Mouse (Mus musculus) C2C12 (cell line): ENCODE results near the gene Crybb2. TPM values are rescaled to one million over a fixed set of nuclear protein-coding genes. Genes with fewer than 3 reads are reported as not detected.

Experiments
- H3K27me3 ChIP-seq: one replicate; pipeline ENCODE4 v1.6.1; 2011; ENCODE audit not compliant: control insufficient read depth, insufficient read depth, insufficient read length
- H3K36me3 ChIP-seq: one replicate; pipeline ENCODE4 v1.6.1; 2011; ENCODE audit not compliant: control insufficient read depth, insufficient read depth
- H3K4me3 ChIP-seq: one replicate; pipeline ENCODE4 v1.5.1; 2011; ENCODE audit warnings: mild to moderate bottlenecking, control low read depth; ENCODE audit not compliant: poor library complexity, insufficient read depth, severe bottlenecking
- H3K79me2 ChIP-seq: one replicate; pipeline ENCODE4 v1.6.1; 2011; ENCODE audit not compliant: control insufficient read depth, insufficient read depth
- H3K79me3 ChIP-seq: one replicate; pipeline ENCODE4 v1.6.1; 2011; ENCODE audit warnings: low read depth, control low read depth
- H3ac ChIP-seq: one replicate; pipeline ENCODE3; 2011; ENCODE audit warnings: low read depth; ENCODE audit not compliant: control insufficient read depth, insufficient read length
- CEBPB ChIP-seq: IDR thresholded peaks from one replicate; pipeline ENCODE4 v1.6.1; 2011; ENCODE audit warnings: low read depth, mild to moderate bottlenecking, control low read depth, moderate library complexity
- CTCF ChIP-seq: IDR thresholded peaks from one replicate; pipeline ENCODE4 v1.5.1; 2011; ENCODE audit not compliant: control insufficient read depth, insufficient read depth, insufficient read length
- FOSL1 ChIP-seq: IDR thresholded peaks from one replicate; pipeline ENCODE4 v1.8.0; 2011; ENCODE audit warnings: mild to moderate bottlenecking, low read length; ENCODE audit not compliant: poor library complexity, insufficient read depth, severe bottlenecking
- MAX ChIP-seq: IDR thresholded peaks from one replicate; pipeline ENCODE4 v1.6.1; 2011; ENCODE audit warnings: mild to moderate bottlenecking, control low read depth
- MYOD1 ChIP-seq: IDR thresholded peaks from one replicate; pipeline ENCODE4 v1.6.1; 2011; ENCODE audit warnings: low read depth; ENCODE audit not compliant: control insufficient read depth, insufficient read length
- MYOG ChIP-seq: IDR thresholded peaks from one replicate; pipeline ENCODE4 v1.6.1; 2011; ENCODE audit not compliant: control insufficient read depth, insufficient read length; ENCODE audit errors: extremely low read depth
- USF1 ChIP-seq: IDR thresholded peaks from one replicate; pipeline ENCODE4 v1.6.1; 2011; ENCODE audit warnings: low read depth, mild to moderate bottlenecking, control low read depth, moderate library complexity
- polyA plus RNA-seq: library from polyadenylated mRNA; unstranded; fragments of >200 nt; fragmentation: generic; extraction: Trizol; gene quantifications from one replicate; pipeline ENCODE4 v1.2.1, GENCODE M21; 2012; ENCODE audit warnings: missing spikeins

Crybb2 gene
- polyA plus RNA-seq, 1 experiment, result not detected

DNA sequence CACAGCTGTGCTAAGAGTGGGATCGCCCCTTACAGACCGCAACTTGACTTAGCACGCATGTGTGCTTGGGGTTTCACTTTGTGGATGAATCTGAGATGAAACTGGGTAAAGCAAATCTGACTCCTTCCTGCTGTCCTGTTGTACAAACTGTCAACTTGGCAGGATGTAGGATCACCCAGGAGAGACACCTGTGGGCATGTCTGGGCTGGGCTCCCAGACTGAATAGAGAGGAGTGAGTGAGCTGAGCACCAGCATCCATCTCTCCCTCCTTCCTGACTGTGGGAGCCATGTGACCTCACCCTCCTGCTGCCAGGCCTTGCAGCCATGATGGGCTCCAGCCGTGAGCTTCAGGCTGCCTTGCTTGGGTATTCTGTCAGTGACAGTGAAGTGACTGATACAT lies 35.6 kb upstream of the Crybb2 start:
- H3K27me3 ChIP-seq, result no peaks in the 10 kb centered on the region
- H3K4me3 ChIP-seq, result no peak overlapping the region
- no peaks in the 10 kb centered on the region for H3K36me3 ChIP-seq
- H3ac ChIP-seq, result no peak overlapping the region
- H3K79me2 ChIP-seq, result no peaks in the 10 kb centered on the region
- no peaks in the 10 kb centered on the region for H3K79me3 ChIP-seq
- no peak for TF ChIP-seq CTCF
- no peak for TF ChIP-seq MAX
- no peak for TF ChIP-seq USF1
- TF ChIP-seq MYOD1, result no peak
- TF ChIP-seq FOSL1, result no peak
- TF ChIP-seq CEBPB, result no peak

DNA sequence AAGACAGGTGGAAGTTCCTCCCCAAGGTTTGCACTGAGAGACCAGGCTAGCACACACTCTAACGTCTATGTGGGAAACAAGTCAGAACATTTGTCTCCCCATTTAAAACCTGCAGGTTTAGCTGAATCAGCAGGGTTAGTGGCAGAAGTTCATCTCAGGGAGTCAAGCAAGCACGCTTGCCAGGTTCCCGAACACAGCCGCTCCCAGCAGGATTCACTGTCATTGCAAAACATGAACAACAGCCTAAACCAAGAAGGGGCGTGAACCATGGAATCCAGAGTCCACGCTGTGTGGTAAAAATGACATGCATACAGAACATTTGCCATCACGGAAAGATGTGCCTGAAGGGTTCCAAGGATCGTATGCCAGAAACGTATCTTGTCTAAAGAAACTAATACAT lies 35.1 kb upstream of the Crybb2 start:
- Histone ChIP-seq H3K36me3 (no peaks in the 10 kb centered on the region), H3K27me3 (no peaks in the 10 kb centered on the region), H3K4me3 (no peak overlapping the region), H3ac (no peak overlapping the region), H3K79me3 (no peaks in the 10 kb centered on the region), H3K79me2 (no peaks in the 10 kb centered on the region)
- TF ChIP-seq USF1, result no peak
- no peak for TF ChIP-seq MYOD1
- no peak for TF ChIP-seq FOSL1
- no peak for TF ChIP-seq MAX
- no peak for TF ChIP-seq CTCF
- no peak for TF ChIP-seq CEBPB
- TF ChIP-seq MYOG, result no peak

DNA sequence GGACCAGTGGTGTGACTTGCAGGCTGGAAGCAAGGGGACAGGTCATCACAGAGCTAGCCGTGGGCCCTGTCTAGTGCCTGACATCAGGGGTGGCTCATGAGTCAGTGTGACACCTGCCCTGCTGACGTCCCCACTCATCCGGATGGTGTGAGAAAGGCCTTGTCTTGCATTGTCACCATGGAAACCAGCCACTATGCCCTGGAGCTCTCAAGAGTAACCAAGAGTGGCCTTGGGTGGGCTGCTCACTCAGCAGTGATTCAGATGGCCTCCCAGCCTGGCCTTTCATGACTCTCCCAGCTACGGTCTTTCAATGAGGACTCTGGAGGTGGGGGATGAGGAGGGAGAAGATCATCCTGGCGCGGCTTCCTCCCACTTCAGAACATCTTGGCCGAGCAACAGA lies 32.5 kb upstream of the Crybb2 start:
- H3K27me3 ChIP-seq, result no peaks in the 10 kb centered on the region
- H3K4me3 ChIP-seq, result no peak overlapping the region
- no peaks in the 10 kb centered on the region for H3K79me3 ChIP-seq
- TF ChIP-seq MAX (no peak), FOSL1 (no peak), CEBPB (no peak), MYOD1 (no peak), MYOG (no peak), USF1 (no peak), CTCF (no peak)
- H3K36me3 ChIP-seq, result no peaks in the 10 kb centered on the region
- no peak overlapping the region for H3ac ChIP-seq
- H3K79me2 ChIP-seq, result no peaks in the 10 kb centered on the region

DNA sequence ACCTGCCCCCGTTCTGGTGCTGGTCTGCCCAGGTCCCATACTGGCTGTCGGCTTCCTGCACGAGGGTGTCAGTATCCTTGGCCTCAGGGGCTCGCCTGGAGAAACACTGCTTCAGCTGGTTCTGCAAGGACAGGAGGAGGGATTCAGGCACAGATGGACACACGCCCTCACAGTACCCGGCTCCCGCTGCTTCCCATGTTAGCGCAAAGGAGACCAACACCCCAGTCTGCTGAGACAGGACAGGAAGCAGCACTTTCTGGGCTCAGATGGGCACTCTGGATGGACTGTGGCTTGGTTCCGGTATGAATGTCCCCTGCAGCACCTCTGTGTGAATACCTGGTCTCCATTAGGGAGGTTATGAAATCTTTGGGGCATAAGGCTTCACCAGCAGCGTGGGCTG lies 31.5 kb upstream of the Crybb2 start:
- no peak for TF ChIP-seq MYOG
- no peak for TF ChIP-seq MYOD1
- no peak for TF ChIP-seq CEBPB
- no peak for TF ChIP-seq USF1
- Histone ChIP-seq H3K79me2 (no peaks in the 10 kb centered on the region), H3K79me3 (no peaks in the 10 kb centered on the region), H3K27me3 (no peaks in the 10 kb centered on the region), H3K4me3 (no peak overlapping the region), H3K36me3 (no peaks in the 10 kb centered on the region), H3ac (no peak overlapping the region)

DNA sequence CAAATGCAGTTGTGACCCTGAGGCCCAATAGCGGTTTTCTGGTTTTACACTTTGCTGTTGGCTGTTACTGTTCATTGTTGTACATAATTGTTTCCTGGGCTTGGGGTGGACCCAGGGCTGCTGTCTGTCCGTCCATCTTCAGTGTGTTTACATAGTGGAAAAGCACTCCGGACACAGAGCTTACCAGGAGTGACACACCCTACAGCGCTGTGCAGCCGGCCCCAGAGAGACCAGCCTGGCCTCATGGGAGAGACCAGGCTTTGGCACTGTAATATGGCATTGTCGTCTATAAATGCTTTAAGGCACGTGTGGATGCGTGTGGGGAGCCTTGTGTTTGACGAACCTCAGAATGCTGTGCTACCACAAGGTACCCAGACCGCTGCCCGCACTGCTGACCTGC lies 30.5 kb upstream of the Crybb2 start:
- Histone ChIP-seq H3K27me3 (no peaks in the 10 kb centered on the region), H3ac (no peak overlapping the region), H3K79me3 (no peaks in the 10 kb centered on the region), H3K4me3 (no peak overlapping the region), H3K79me2 (no peaks in the 10 kb centered on the region), H3K36me3 (peaks cover 1% of the 10 kb centered on the region)
- TF ChIP-seq CEBPB (no peak), MYOD1 (no peak), FOSL1 (no peak), USF1 (no peak), MAX (no peak), CTCF (no peak), MYOG (no peak)

DNA sequence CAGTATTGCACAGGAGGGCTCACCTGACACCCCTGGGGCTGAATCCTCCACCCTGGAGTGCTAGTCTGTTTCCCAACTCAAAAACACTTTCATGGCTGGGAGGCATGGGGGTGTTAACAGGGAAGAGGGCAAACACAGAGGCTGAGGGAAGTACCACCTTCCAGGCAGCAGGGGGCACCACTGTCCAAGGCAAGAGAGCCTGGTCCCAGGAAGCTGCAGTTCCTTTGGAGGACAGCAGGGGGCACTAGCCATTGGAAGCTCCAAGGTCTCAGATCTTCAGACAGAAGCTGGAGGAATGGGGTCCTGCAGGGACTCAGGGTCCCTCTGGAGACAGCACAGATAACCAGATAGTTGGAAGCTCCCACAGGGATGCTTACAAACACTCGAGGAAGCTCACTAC lies 29.6 kb upstream of the Crybb2 start:
- Histone ChIP-seq H3K27me3 (no peaks in the 10 kb centered on the region), H3K79me3 (no peaks in the 10 kb centered on the region), H3ac (no peak overlapping the region), H3K79me2 (no peaks in the 10 kb centered on the region), H3K36me3 (peaks cover 4% of the 10 kb centered on the region), H3K4me3 (no peak overlapping the region)
- no peak for TF ChIP-seq MYOG
- peak; percentile 99 for TF ChIP-seq CTCF
